Mouse (Mus musculus) gastrocnemius, postnatal 4 days (tissue): ENCODE data around the gene Chchd6. TPM values are rescaled to one million over a fixed set of nuclear protein-coding genes. Genes with fewer than 3 reads are reported as not detected.

Experiments
- DNase-seq, 2 experiments: peaks; one replicate each; pipeline ENCODE4 v3.0.0; 2021 to 2022; ENCODE audit warnings: low spot score in 2 of 2, mixed read lengths in 2 of 2
- total RNA-seq, 2 experiments: library from RNA; stranded (reverse); gene quantifications; 2 replicates each; pipeline ENCODE4 v1.2.3; 2021

Gene Chchd6
- total RNA-seq, 2 experiments from 2014 or later: 9.1 to 11.4 TPM

- no peak for DNase-seq
These were observed 182.9 kb downstream of the Chchd6 start for GRCm38 (mm10) chr6:89412562-89412961.

- no peak for DNase-seq
These were observed 186.4 kb downstream of the Chchd6 start for GRCm38 (mm10) chr6:89409041-89409440.

GRCm38 (mm10) chr6:89408259-89408658 lies 187.2 kb downstream of the Chchd6 start:
- DNase-seq: no peak

GRCm38 (mm10) chr6:89407247-89407889 lies 188.1 kb downstream of the Chchd6 start:
- DNase-seq: no peak

GRCm38 (mm10) chr6:89404964-89405363 lies 190.5 kb downstream of the Chchd6 start:
- no peak for DNase-seq

- DNase-seq: no peak
These were observed 191.9 kb downstream of the Chchd6 start for GRCm38 (mm10) chr6:89403257-89404225.

GRCm38 (mm10) chr6:89402406-89402805 lies 193.0 kb downstream of the Chchd6 start:
- DNase-seq: no peak

GRCm38 (mm10) chr6:89399564-89399963 lies 195.9 kb downstream of the Chchd6 start:
- no peak for DNase-seq

GRCm38 (mm10) chr6:89397919-89398318 lies 197.5 kb downstream of the Chchd6 start:
- DNase-seq: no peak

GRCm38 (mm10) chr6:89393820-89394219 lies 201.6 kb downstream of the Chchd6 start:
- DNase-seq: no peak

- DNase-seq: no peak
These were observed 203.2 kb downstream of the Chchd6 start for GRCm38 (mm10) chr6:89392213-89392612.

- no peak for DNase-seq
These were observed 205.7 kb downstream of the Chchd6 start for GRCm38 (mm10) chr6:89389771-89390170.

GRCm38 (mm10) chr6:89386956-89387355 lies 208.5 kb downstream of the Chchd6 start:
- DNase-seq: no peak

GRCm38 (mm10) chr6:89384699-89385098 lies 210.8 kb downstream of the Chchd6 start:
- no peak for DNase-seq

- DNase-seq: no peak
These were observed 213.6 kb downstream of the Chchd6 start for GRCm38 (mm10) chr6:89381851-89382250.

GRCm38 (mm10) chr6:89381172-89381571 lies 214.3 kb downstream of the Chchd6 start:
- no peak for DNase-seq

- no peak for DNase-seq
These were observed 214.7 kb downstream of the Chchd6 start for GRCm38 (mm10) chr6:89380751-89381150.

- DNase-seq: no peak
These were observed 217.2 kb downstream of the Chchd6 start for GRCm38 (mm10) chr6:89378264-89378663.

GRCm38 (mm10) chr6:89368812-89369211 lies 226.6 kb downstream of the Chchd6 start:
- no peak for DNase-seq

GRCm38 (mm10) chr6:89364342-89364741 lies 231.1 kb downstream of the Chchd6 start:
- DNase-seq: no peak

GRCm38 (mm10) chr6:89363107-89363451 lies 232.4 kb downstream of the Chchd6 start:
- no peak for DNase-seq
